Mouse (Mus musculus) heart, adult 18-20 months (tissue): ENCODE measurements around the gene Lime1. TPM values are rescaled to one million over a fixed set of nuclear protein-coding genes. Genes with fewer than 3 reads are reported as not detected.

ENCODE experiments used
- DNase-seq, 2 experiments: peaks; one replicate each; pipeline ENCODE4 v3.0.0; 2021 to 2022; ENCODE audit warnings: mixed read lengths in 1 of 2
- total RNA-seq, 2 experiments: library from RNA; stranded (reverse); gene quantifications; 2 replicates each; pipeline ENCODE4 v1.2.3; 2021

Lime1 gene
- total RNA-seq, 2 experiments from 2014 or later = 3.3 to 6.3 TPM

- DNase-seq = no peak
Observed at GRCm38 (mm10) chr2:181391022-181391421, 11.1 kb downstream of the Lime1 start.

GRCm38 (mm10) chr2:181391541-181391940, 11.7 kb downstream of the Lime1 start:
- no peak for DNase-seq

- peak; percentile 85 to 93 for DNase-seq
Observed at GRCm38 (mm10) chr2:181392600-181393213, 12.8 kb downstream of the Lime1 start.

GRCm38 (mm10) chr2:181394086-181394485, 14.2 kb downstream of the Lime1 start:
- no peak for DNase-seq

GRCm38 (mm10) chr2:181397207-181397761, 17.4 kb downstream of the Lime1 start:
- DNase-seq = no peak

GRCm38 (mm10) chr2:181401497-181401896, 21.6 kb downstream of the Lime1 start:
- no peak for DNase-seq

- no peak for DNase-seq
Observed at GRCm38 (mm10) chr2:181403722-181404121, 23.8 kb downstream of the Lime1 start.

GRCm38 (mm10) chr2:181409643-181410042, 29.8 kb downstream of the Lime1 start:
- no peak for DNase-seq

GRCm38 (mm10) chr2:181410760-181411473, 31.0 kb downstream of the Lime1 start:
- peak; percentile 77 to 81 for DNase-seq

- no peak for DNase-seq
Observed at GRCm38 (mm10) chr2:181413141-181413540, 33.3 kb downstream of the Lime1 start.

- DNase-seq = peak; percentile 55 to 73
Observed at GRCm38 (mm10) chr2:181415945-181416344, 36.1 kb downstream of the Lime1 start.

GRCm38 (mm10) chr2:181419359-181419758, 39.5 kb downstream of the Lime1 start:
- DNase-seq = no peak

GRCm38 (mm10) chr2:181420426-181420825, 40.5 kb downstream of the Lime1 start:
- DNase-seq = no peak

- DNase-seq = no peak
Observed at GRCm38 (mm10) chr2:181420903-181421638, 41.2 kb downstream of the Lime1 start.

GRCm38 (mm10) chr2:181423834-181424233, 44.0 kb downstream of the Lime1 start:
- peak; percentile 19 to 26 for DNase-seq

Other genes starting within 250 kb of the Lime1 start
- gene Kcnq2, start 244.8 kb upstream of the Lime1 start, total RNA-seq = under 1 TPM in 1 of 2 experiments, not detected in 1; 0.03 TPM
- gene Eef1a2, start 223.1 kb upstream of the Lime1 start, total RNA-seq = 1,000 to 10,000 TPM; 1,477 to 1,557 TPM
- gene Ppdpf, start 192.8 kb upstream of the Lime1 start, total RNA-seq = 10 to 100 TPM; 47.6 to 56.8 TPM
- under 1 TPM in 1 of 2 experiments, not detected in 1; 0.08 TPM for gene Ptk6, start 177.3 kb upstream of the Lime1 start, total RNA-seq
- under 1 TPM; 0.35 to 0.44 TPM for gene Srms, start 166.9 kb upstream of the Lime1 start, total RNA-seq
- not detected for gene Fndc11, start 160.1 kb upstream of the Lime1 start, total RNA-seq
- gene Helz2, start 138.1 kb upstream of the Lime1 start, total RNA-seq = 10 to 100 TPM in 1 of 2 experiments, 1 to 10 TPM in 1; 8.4 to 11.1 TPM
- gene Gmeb2, start 92.0 kb upstream of the Lime1 start, total RNA-seq = 1 to 10 TPM; 8.9 to 9.5 TPM
- under 1 TPM in 1 of 2 experiments, not detected in 1; 0.41 TPM for gene Stmn3, start 65.6 kb upstream of the Lime1 start, total RNA-seq
- 10 to 100 TPM in 1 of 2 experiments, 1 to 10 TPM in 1; 7.2 to 11.3 TPM for gene Rtel1, start 60.3 kb upstream of the Lime1 start, total RNA-seq
- gene Zgpat, start 15.2 kb upstream of the Lime1 start, total RNA-seq = 10 to 100 TPM; 15.3 to 18.0 TPM
- gene Arfrp1, start 14.7 kb upstream of the Lime1 start, total RNA-seq = 10 to 100 TPM; 50.7 to 65.7 TPM
- 10 to 100 TPM in 1 of 2 experiments, 1 to 10 TPM in 1; 9.4 to 11.2 TPM for gene Zbtb46, start 79.3 kb downstream of the Lime1 start, total RNA-seq
- not detected for gene Abhd16b, start 113.1 kb downstream of the Lime1 start, total RNA-seq
- 10 to 100 TPM; 63.9 to 65.2 TPM for gene Tpd52l2, start 117.1 kb downstream of the Lime1 start, total RNA-seq
- 10 to 100 TPM; 59.0 to 64.0 TPM for gene Dnajc5, start 140.4 kb downstream of the Lime1 start, total RNA-seq
- 10 to 100 TPM; 32.5 to 34.1 TPM for gene Uckl1, start 204.8 kb downstream of the Lime1 start, total RNA-seq
- 10 to 100 TPM; 35.9 to 37.7 TPM for gene Prpf6, start 211.8 kb downstream of the Lime1 start, total RNA-seq
- 10 to 100 TPM in 1 of 2 experiments, 1 to 10 TPM in 1; 9.7 to 10.8 TPM for gene Zfp512b, start 212.7 kb downstream of the Lime1 start, total RNA-seq
- gene Samd10, start 219.1 kb downstream of the Lime1 start, total RNA-seq = 1 to 10 TPM; 1.6 to 2.3 TPM